Mouse (Mus musculus): ENCODE data around the gene Lmo3.

DNA sequence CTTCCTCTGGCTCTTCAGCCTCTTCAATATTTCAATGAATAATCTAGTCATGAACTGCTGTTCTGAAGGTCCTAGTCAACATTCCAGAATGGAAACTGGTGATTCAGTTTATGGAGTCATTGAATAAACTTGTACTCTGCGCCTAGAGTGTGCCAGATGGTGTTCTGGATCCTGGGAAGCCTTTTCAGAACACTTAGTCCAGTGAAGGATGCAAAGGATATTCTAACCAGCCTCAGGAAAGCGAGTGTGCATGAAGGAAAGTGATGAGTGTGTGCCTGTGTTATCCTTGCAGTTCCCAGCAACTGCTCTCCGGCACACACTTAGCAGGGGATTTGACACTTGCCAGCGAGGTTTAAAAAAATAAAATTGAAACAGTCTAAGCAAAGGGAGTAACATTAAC is 245.9 kb downstream of the Lmo3 start:
- TF ChIP-seq CTCF (IDR thresholded peaks at IDR 0.05; ENCODE audit: extremely low read depth, insufficient read depth, insufficient read length, insufficient replicate concordance) (no peak), POLR2A (IDR thresholded peaks at IDR 0.05; ENCODE audit: low read depth, low read length) (no peak)
